Mouse (Mus musculus) left cerebral cortex, adult 9 months (tissue): Measurements from ENCODE around the gene Ttc30b.
"Not testable (repeated sequence)": the region's sequence is repeated elsewhere in the genome, so short reads cannot be mapped to it uniquely, and the experiment has no call there.

Experiments used
- DNase-seq, 2 experiments: peaks; one replicate each; pipeline ENCODE4 v3.0.0; 2022; ENCODE audit warnings: low spot score in 2 of 2

The Ttc30b gene

DNA sequence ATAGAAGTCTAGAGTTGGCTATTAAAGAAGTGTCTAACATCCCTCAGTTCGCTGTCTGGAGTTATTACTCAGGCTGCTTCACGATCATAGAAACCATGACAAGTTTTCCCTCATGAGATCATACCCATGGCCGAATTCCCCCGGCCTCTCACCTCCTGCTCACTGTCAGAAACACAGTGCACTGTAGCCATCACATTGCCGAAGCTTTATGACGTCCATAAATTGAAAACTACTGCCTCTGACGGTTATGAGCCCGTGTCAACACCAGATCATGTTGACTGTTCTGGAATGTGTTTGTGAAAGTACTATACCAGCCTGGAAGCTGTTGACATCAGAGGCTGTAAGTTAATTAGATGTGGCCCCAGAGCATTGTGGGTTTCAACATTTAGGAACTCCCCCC, 12.3 kb upstream of the Ttc30b start:
- DNase-seq, result no peak

DNA sequence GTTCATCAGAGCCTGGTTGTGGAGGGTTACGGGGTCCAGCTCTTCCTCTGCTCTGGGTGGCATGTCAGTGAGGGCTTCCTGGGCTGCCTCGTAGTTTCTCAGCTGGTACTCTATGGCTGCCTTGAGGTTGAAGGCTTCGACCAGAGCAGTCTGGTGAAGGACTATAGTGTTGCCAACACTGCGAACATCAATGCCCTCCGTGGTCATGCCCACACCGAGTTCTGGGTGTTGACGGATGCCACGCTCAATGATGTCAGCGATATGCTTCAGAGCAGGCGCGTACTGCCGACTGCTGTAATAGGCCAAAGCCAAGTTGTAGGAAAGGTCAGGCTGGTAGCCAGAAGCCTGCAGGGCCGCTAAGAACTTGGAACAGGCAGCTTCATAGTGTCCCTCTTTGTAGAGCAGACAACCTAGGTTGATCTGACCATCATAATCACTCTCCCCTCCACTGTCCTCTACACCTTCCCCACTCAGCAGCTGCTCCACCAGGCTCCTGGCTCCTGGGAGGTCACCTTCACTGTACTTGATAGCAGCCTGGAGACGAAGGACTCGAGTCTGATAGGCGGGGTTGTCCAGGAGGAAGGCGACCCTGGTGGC, 767 bp downstream of the Ttc30b start:
- not testable (repeated sequence) for DNase-seq

DNA sequence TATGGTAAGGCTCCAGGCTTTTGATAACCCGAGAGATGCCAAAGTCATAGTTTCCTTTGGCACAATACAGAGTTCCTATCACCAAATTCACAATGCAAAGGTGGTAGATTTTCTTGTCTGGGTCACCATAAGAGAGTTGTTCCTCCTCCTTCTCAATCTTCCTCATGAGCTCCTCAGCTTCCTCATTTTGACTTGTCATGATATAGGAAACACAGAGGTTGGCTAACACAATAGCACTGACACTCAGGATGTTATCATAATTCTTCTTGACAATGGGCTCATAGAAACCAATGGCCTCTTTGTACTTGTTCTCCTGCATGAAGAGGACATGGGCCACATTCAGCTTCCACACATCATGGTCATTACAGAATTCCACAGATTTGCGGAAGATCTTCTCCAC, 1.7 kb downstream of the Ttc30b start:
- DNase-seq, result not testable (repeated sequence)

DNA sequence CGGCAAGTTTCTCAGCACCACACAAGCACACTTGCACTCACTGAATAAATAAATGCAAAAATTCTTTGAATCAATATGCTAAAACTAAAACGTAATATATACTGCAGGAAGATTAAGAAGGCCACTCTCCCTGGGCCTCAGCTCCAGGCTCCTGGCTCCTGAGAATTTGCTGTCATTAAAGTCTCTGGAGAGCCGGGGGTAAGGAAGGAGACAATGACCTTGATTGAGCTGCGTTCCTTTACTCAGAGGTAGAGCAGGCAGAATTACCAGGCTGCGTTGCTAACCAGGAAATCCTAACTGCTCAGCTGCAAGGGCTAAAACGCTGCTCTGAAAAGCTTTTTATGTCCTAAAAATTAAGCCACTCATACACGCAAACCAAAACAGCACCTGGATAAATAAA, 4.8 kb downstream of the Ttc30b start:
- no peak for DNase-seq

DNA sequence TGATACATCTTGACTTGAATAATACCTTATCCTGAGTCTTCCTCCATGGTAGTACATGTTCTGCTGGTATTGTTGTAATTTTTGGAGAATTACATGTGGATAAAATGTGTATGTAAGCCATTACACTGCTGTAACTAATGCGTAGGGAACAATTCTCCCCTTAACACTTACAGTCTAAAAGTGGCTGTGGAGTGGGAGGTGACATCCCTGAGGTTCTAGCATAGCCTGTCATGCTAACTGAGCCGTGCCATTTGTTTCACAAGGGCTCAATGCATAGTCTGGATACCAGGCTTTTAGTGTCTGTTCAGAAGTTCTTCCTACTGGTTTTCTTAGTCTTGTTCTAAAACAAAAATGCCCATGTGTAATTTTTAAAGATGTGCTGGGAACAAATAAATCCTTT, 7.4 kb downstream of the Ttc30b start:
- peak in 1 of 2 experiments; percentile 39 for DNase-seq

DNA sequence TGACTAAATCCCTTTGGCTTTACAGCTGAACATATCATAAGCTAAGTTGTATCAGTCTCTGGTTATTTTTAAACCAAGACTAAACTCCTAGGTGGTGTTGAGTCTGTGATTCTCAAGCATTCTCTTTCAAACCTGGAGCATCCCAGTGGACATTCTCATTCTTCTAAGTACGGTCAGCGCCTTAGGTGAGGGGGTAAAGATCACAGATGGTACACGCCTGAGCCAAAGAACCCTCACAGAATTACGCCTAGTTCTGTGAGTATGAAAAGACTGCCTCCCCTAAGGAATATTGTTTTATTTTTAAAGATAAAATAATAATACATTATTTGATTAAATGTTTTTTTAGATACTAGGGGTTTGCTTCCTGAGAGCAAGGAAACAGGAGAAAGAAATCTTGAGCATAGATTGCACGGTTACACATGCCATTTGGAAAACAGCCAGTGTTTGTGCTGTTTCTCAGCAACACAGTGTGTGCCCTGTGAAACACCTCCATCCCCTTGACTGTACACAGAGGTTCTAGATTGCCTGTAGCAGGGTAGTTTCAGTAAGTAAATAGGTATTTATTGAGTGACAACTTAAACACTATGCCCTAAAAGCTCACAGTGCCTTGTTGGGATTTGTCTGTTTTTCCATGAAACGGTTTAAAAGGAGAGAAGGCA, 8.5 kb downstream of the Ttc30b start:
- DNase-seq, result no peak

DNA sequence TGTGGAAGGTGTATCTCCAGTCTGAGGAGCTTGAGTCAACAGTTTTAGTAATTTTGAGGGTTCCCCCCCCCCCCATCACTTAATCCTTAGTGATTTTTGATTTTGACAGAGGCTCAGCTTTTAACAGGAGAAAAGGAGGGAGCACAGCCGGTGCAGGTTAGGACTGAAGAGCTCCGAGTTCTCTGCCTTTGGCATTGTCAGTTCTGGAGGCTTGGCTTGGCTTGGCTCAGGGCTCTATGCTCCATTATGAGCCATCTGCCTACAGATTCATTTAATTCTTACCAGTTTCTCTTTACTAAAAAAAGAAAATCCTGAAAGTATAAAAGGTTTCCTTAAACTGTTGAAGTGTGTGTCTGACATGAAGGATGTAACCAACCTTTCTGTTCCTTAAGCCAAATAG, 9.2 kb downstream of the Ttc30b start:
- no peak for DNase-seq

DNA sequence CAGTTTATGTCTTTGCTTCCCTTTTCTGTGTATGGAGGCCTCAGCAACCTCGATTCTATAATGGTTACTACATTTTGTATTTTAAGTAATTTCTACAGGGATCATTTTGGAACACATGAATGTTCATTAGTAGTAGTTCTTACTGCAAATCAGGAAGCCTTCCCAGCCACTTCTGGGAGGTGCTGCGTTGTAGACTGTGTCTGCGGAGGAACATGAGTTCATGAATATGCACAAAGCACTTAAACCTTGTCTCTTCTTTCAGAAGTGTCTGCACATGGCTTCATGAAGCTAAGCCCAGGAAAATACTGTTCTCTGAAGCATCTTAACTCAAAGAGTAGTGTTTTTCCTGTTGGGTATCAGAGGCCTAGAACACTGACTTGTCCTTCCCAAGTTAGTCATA, 10.4 kb downstream of the Ttc30b start:
- no peak for DNase-seq

DNA sequence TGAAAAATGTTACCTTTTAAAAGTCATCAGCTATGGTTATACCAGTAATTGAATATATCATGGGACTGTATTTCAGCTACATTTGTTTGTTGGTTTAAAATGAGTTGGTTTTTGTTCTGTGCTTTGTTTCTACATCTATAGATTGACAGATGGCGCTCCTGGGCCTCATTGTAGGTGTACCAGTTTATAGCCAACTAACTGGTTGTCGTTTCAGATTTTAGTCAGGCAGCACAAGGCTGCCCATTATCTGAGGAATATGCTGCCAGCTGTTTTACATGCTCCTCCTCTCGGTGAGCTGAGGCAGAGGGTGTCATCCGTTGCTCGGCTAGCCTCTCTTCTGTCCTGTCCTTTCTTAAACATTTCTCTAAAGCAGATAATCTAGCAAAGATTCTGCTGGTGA, 12.3 kb downstream of the Ttc30b start:
- no peak for DNase-seq

DNA sequence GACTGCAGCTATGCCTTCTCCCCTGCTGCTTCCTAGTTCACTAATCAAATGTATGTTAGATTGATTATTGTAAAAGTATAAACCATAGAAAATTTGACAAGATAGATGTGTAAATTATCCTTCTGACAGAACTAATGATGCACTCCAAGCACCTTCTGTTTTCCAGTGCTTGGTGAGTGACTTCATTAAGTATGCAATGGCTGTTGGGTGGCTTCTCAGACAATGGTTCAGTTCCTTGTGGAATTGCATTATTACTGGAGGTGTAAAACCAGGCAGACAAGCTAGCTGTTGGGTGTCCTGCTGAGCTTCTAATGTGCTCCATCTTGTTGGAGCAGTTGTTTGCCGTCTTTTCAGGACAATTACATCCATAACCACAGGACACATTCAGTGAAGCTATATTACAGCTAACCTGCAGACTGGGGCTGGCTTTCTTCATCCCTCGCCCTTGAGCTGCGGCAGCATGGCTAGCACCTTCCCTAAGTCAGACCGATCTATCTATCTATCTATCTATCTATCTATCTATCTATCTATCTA, 14.5 kb downstream of the Ttc30b start:
- DNase-seq, result no peak

DNA sequence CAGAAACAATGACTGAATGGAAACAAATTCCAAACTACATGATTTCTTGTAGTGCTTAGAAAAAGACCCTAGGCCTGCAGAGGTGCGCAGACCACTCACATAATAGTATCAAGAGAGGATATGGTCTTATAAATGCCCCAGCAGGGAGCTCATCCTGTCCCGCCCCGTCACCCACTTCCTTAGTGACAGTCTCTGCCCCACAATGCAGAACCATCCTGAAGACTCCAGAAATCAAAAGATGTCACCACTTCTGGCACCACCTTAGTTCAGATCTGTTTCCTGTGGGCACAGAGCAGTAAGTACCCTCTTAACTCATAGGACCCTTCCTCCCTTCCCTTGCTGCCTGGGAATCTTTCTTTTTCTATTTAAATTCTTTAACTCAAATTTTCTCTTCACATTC, 23.3 kb downstream of the Ttc30b start:
- no peak for DNase-seq

DNA sequence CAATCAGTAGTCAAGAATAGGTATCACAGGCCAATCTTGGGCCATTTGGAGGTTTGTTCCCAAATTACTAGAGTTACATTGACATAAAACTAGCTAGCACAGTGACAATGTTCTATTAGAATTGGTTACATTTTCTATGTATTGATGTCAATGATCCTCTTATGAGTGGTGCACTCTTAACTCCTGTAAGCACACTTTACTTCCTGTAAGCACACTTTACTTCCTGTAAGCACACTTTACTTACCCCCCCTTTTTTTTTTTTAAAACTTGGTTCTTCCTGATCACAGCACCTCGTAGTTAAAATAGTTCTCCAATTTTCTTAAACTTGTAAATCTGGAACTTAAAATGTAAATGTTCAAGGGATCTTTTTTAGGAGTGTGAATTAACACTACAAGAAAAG, 31.2 kb downstream of the Ttc30b start:
- DNase-seq, result no peak

DNA sequence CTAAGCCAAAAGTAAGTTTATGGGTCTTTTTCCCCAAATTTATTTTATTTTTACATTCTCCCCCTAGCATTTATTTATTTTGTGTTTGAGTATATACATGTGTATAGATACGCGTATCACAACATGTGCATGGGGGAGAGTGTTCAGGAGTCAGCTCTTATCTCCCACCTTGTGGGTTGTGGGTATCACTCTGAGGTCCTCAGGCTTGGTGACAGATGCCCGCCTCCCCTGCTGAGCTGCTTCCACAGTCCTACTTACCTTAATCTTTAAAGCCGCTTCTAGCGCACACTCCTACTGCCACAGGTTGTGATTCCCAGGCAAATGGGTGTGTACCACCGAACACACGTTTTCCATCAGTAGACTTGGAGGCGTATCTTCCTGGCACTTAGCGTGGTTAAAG, 36.5 kb downstream of the Ttc30b start:
- no peak for DNase-seq

DNA sequence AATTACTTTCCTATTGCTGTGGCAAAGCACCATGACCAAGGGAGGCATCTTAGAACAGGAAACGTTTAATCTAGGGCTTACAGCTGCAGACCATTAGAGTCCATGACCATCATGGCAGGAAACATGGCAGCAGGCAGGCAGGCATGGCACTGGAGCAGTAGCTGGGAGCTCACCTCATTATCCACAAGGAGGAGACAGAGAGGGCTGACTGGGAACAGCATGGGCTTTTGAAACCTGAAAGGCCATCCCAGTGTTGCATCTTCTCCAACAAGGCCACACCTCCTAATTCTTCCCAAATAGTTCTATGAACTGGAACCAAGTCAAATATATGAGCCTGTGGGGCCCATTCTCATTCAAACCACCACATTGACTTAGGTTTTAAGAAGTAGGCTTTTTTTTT, 38.1 kb downstream of the Ttc30b start:
- DNase-seq, result no peak

DNA sequence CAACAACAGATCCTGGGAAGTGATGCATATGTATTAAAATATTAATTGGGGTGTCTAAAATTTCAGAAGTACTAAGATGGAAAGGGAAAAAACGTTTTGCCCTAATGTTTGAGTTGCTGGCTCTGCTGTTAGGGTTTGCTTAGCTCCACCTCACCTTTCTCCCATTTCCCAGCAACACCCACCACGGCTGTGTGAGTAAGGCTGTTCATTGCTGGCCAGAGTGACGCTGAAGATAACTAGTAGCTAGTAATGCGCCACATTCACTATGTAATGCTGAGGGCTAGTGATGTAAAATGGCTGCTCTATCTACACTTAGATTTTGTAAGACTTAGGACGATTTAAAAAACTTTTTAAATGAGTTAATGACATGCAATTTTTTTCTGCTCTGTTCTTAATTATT, 42.7 kb downstream of the Ttc30b start:
- DNase-seq, result no peak

DNA sequence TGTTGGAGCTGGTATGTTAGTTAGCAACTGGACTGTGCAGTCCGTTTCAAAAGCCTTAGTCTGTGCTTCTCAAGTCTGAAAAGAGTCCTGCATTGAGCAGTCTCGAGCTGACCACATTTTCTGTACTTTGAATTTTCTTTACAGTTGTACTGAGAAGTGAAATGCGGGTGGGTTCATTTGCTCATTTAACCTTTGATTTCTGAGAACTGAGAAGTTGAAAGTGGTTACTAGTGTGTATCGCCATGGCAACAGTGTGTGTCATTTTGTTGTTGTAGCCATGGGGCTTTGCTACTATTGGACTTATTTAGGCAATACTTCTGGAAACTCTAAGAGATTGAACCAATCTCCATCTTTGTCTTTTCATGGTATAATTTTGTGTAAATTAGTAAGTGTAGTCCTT, 46.4 kb downstream of the Ttc30b start:
- no peak for DNase-seq
